Mouse (Mus musculus): ENCODE data around the gene Sik3. TPM values are rescaled to one million over a fixed set of nuclear protein-coding genes. Genes with fewer than 3 reads are reported as not detected.

The Sik3 gene
- polyA plus RNA-seq (2016; fragmentation: Nextera tagmentation; extraction: Ambion mirVana): 5.9 and 9.8 TPM in 2 replicates

DNA sequence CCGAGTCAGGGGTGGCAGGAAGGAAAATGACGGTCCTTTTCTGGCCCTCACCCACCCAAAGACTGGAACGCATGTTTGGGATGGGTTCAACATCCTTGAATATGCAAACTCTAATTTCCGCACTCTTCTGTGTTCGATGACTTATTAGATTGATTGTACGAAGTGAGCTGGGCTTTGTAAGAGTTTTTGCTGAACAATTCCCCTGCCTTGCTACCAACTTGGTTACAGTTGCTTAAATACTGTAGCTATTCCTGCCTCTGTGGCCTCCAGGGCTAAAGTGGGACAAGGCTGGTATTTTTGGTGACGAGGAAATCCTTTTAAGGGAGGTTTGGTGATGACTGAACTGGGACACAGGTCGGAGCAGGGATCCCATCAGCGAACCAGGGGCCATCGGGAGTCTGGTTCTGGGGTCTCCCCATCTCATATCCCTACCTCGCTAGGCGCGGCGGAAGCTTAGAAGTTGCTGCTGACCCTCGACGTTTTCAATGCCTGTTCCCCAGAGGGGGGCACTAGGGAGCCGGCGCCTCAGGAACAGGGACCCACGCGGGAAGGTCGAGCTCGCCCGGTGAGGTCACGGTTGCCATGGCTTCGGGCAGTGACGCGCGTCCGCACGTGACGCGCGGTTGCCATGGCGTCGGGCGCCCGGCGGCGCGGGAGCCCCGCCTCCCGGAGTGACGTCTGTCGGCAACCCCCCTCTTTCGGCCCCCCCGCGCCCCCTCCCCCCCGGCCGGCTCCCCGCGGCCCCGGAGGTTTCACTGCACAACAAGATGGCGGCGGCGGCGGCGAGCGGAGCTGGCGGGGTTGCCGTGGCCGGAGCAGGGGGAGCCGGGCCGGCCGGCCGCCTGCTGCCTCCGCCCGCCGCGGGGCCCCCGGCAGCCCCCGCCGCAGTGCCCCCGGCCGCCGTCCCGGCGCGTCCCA lies at the start of gene Sik3, which contains the start of gene Pafah1b2:
Gene Sik3, plus strand, starts transcription at position 730 of the 918 bp plus-strand sequence.
Gene Pafah1b2, minus strand, starts transcription at position 600 of the 918 bp plus-strand sequence.
- peaks cover 47% of the 10 kb centered on the region for H3K4me1 ChIP-seq
- 4% methylated on average over 45 of the region's 78 CpGs for WGBS

DNA sequence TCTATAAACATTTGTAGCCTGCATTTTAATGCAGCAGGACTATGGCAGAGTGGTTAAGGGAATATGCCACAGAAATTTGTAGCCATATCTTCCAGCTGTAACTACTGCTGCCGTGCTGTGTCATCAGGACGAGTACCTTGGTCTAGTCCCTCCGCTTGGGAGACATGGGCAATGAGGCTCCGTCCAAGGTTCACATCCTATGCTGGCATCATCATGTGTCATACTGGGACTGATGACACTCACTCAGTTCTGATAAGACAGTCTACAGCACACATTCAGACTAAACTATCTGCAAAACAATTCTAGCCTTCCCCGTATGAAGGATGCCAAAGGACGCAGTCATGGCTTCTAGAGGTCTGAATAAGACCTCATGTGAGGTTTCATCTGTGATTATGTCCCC lies 49.0 kb upstream of the Sik3 start:
- 91% methylated on average over 6 of the region's 6 CpGs for WGBS
- H3K36me3 ChIP-seq (replicated peaks): peaks cover 81% of the 10 kb centered on the region

More for the DNA sequence above, at the start of gene Sik3, which contains the start of gene Pafah1b2:
- Histone ChIP-seq H3K9me3 (no peaks in the 10 kb centered on the region), H3K9ac (peak within 1 kb of the TSS; percentile 95), H3K36me3 (replicated peaks) (no peaks in the 10 kb centered on the region), H3K4me3 (replicated peaks) (peak within 1 kb of the TSS; percentile 95), H3K4me2 (peak within 1 kb of the TSS; percentile 79), H3K27ac (peak within 1 kb of the TSS; percentile 85), H3K27me3 (peaks cover 4% of the 10 kb centered on the region; the same call in 1 of the 2 replicates)
- peak; percentile 92 for ATAC-seq (ENCODE audit: low FRiP score)

DNA sequence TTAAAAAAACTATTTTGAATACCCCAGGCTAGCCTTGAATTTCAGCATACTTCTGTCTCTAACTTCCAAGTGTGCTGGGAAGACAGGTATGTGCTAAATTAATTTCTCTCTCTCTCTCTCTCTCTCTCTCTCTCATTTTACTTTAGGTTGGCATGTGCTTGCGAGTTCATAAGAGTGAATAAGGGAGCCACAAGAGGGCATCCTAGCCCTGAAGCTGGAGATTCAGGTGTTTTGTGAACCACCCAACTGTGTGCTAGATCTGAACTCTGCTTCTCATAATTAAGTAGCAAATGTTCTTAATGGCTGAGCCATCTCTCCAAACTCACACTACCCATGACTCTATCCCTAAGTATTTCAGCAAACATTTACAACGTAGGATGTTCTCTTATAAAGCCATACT lies 35.7 kb upstream of the Sik3 start:
- ATAC-seq (ENCODE audit: low FRiP score): no peak
- H3K9me3 ChIP-seq: no peaks in the 10 kb centered on the region
- H3K27me3 ChIP-seq: no peaks in the 10 kb centered on the region
- no peak overlapping the region for H3K4me3 ChIP-seq (replicated peaks)
- no peak overlapping the region for H3K9ac ChIP-seq
- no peak overlapping the region for H3K27ac ChIP-seq
- H3K4me2 ChIP-seq: no peak overlapping the region
- WGBS: 95% methylated on average over 2 of the region's 2 CpGs
- H3K4me1 ChIP-seq: peaks cover 8% of the 10 kb centered on the region
- peaks cover 48% of the 10 kb centered on the region for H3K36me3 ChIP-seq (replicated peaks)

More for the DNA sequence above, 49.0 kb upstream of the Sik3 start:
- H3K27ac ChIP-seq: no peak overlapping the region
- H3K4me2 ChIP-seq: no peak overlapping the region
- H3K9me3 ChIP-seq: no peaks in the 10 kb centered on the region
- no peaks in the 10 kb centered on the region for H3K27me3 ChIP-seq
- no peak for ATAC-seq (ENCODE audit: low FRiP score)
- H3K9ac ChIP-seq: no peak overlapping the region
- H3K4me3 ChIP-seq (replicated peaks): no peak overlapping the region
- no peaks in the 10 kb centered on the region for H3K4me1 ChIP-seq

DNA sequence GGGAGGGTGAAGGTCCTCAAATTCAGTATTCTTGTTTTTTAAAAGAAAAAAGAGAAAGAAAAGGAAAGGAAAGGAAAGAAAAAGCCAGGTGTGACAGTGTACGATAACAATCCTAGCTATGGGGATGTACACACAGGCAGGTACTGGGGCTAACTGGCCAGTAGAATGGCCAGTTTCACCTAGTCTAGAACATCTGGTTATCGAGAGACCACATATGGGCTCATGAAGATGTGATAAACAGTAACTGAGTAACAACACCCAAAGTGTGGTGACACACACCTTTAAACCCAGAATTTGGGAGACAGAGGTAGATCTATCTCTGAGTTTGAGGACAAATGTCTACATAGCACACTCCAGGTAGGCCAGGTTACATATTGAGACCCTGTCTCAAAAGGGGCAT lies 32.8 kb upstream of the Sik3 start:
- 97% methylated on average over 2 of the region's 2 CpGs for WGBS
- H3K4me3 ChIP-seq (replicated peaks): no peak overlapping the region
- H3K27me3 ChIP-seq: no peaks in the 10 kb centered on the region
- no peaks in the 10 kb centered on the region for H3K9me3 ChIP-seq
- H3K27ac ChIP-seq: no peak overlapping the region
- H3K4me1 ChIP-seq: peaks cover 24% of the 10 kb centered on the region
- H3K9ac ChIP-seq: no peak overlapping the region
- H3K36me3 ChIP-seq (replicated peaks): peaks cover 29% of the 10 kb centered on the region
- H3K4me2 ChIP-seq: no peak overlapping the region
- no peak for ATAC-seq (ENCODE audit: low FRiP score)

DNA sequence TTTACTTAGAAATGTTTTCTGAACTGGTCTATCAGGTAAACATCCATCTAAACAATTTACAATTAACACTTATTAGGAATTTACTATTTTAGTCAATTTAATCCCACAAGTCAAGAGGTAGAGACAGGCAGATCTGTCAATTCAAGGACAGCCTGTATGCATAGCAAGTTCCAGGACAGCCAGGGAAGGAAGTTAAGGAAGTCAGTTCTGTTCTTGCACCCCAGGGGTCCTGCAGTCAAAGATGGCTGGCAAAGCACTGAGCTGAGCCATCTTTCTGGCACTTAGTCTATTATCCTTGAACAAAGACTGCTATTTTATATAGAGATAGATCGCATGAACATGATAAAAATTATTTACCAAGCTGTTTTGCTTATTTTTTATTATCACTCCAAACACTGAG lies 32.0 kb upstream of the Sik3 start:
- WGBS: 83% methylated on average over 1 of the region's 1 CpGs
- no peak for ATAC-seq (ENCODE audit: low FRiP score)
- H3K36me3 ChIP-seq (replicated peaks): peaks cover 23% of the 10 kb centered on the region
- H3K27ac ChIP-seq: no peak overlapping the region
- no peak overlapping the region for H3K4me2 ChIP-seq
- H3K4me1 ChIP-seq: peaks cover 29% of the 10 kb centered on the region
- H3K9ac ChIP-seq: no peak overlapping the region
- H3K9me3 ChIP-seq: no peaks in the 10 kb centered on the region
- H3K4me3 ChIP-seq (replicated peaks): no peak overlapping the region
- no peaks in the 10 kb centered on the region for H3K27me3 ChIP-seq

DNA sequence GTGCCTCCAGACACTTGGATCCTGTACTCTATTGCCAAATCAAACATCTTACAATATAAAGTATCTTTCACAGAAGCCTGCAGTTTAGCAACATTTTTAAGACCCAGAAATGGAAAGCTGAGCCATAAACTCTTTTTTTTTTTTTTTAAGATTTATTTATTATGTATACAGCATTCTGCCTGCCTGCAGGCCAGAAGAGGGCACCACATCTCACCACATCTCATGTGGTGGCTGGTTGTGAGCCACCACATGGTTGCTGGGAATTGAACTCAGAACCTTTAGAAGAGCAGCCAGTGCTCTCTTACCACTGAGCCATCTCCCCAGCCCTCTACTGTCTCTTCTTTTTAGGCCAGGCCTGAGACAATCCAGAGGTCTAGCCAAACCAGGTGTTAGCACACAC lies 31.3 kb upstream of the Sik3 start:
- no peak overlapping the region for H3K4me2 ChIP-seq

DNA sequence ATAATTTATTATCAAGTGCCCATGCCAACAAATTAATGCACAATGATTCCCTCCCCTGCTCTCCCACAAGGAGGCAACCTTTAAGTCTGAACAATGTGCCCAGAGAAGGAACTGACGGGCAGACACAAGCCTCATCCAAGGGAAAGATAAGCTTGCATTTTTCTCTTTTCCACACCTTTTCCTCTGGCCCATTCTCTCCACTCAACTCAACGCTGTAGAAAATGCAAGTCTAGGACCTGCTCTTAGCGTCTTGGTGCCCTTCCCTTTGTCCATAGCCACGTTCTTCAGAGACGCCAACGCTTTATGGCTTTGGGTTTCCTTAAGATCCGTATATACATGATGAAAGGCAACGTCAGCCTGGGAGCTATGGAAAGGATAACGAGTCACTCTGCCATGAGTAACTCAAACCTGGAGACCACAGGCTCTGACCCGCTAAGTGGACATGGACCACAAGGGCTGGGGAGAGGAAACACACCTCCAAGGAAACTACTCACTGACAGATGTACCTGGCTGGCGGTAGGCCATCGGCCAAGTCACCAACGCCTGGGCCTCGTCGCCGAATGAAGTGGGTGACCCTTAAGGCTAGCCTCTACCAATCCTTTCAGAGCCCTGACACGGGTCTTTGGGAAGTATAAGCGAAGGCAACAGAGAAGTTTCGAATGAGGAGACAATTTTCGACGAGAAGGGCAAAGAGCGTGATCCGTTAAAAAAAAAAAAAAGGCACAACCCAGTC lies 28.8 kb upstream of the Sik3 start:
- 1% methylated on average over 23 of the region's 23 CpGs for WGBS
- peak overlapping the region; percentile 96 for H3K27ac ChIP-seq
- peaks cover 32% of the 10 kb centered on the region for H3K4me1 ChIP-seq
- peak overlapping the region; percentile 94 for H3K4me2 ChIP-seq
- H3K36me3 ChIP-seq (replicated peaks): peaks cover 7% of the 10 kb centered on the region; the same call in 1 of the 2 replicates
- H3K4me3 ChIP-seq (replicated peaks): peak overlapping the region; percentile 94
- no peaks in the 10 kb centered on the region for H3K27me3 ChIP-seq
- peak overlapping the region; percentile 99 for H3K9ac ChIP-seq
- no peaks in the 10 kb centered on the region for H3K9me3 ChIP-seq
- ATAC-seq (ENCODE audit: low FRiP score): no peak

More for the DNA sequence above, 31.3 kb upstream of the Sik3 start:
- no peak for ATAC-seq (ENCODE audit: low FRiP score)
- Histone ChIP-seq H3K27me3 (no peaks in the 10 kb centered on the region), H3K4me1 (peaks cover 32% of the 10 kb centered on the region), H3K27ac (no peak overlapping the region), H3K9me3 (no peaks in the 10 kb centered on the region), H3K4me3 (replicated peaks) (no peak overlapping the region), H3K36me3 (replicated peaks) (peaks cover 20% of the 10 kb centered on the region), H3K9ac (no peak overlapping the region)

DNA sequence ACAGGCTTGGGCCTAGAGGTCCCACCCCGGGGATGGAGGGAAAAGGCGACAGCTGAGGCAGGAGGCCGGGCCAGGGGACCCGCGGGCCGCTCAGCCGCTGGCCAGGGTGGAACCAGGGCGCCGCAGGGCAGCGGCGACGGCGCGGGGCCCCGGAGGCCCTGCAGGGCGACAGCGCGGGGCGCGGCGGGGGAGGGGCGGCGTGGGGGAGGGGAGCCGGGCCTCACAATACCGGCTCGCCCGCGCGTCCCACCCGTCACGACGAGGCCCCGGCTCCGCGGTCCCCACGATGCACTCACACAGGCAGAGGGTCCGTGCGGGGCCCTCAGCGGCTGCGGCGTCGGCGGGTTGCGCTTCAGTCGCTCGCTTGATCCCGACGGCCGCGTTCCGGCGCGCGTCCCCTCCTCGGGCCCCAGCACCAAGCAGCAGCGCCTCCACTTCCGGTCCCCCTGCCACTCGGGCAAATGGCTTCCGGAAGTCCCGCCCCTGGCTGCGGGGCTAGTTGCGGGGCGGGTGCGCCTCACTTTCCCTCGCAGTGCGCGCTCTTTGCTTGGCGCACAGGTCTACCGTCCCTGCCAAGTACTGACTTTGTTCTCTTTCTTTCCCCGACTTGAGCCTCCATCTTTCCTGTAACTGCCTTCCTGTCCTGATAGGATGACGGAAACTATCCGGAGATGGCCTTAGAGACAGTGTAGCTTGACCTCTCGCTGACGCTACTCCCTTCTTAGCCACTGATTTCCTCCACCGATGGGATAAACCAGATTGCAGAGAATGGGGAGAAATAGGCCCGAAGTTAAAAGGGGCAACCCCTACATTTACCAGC lies 28.0 kb upstream of the Sik3 start:
- under 1% methylated on average over 60 of the region's 76 CpGs for WGBS
- Histone ChIP-seq H3K36me3 (replicated peaks) (peaks cover 7% of the 10 kb centered on the region; the same call in 1 of the 2 replicates), H3K27me3 (no peaks in the 10 kb centered on the region), H3K4me1 (peaks cover 32% of the 10 kb centered on the region), H3K4me3 (replicated peaks) (peak overlapping the region; percentile 94), H3K9me3 (no peaks in the 10 kb centered on the region), H3K4me2 (peak overlapping the region; percentile 94), H3K27ac (peak overlapping the region; percentile 96), H3K9ac (peak overlapping the region; percentile 99)
- ATAC-seq (ENCODE audit: low FRiP score): peak; percentile 95

DNA sequence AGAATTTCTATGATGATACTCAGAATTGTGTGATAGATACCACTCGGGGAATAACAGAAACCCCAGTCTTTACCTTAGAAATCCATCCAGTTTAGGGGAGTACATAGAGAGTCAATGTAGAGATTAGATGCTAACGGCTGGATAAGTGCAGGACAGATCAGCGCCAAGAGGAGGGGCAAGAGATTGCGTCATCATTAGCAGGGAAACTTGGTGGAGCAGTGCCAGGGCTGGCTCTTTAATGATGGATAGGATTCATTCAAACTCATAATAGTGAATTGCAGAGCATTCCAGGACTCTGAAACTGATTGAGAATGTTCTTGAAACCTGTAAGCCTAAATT lies 27.4 kb upstream of the Sik3 start:
- H3K36me3 ChIP-seq (replicated peaks): peaks cover 7% of the 10 kb centered on the region; the same call in 1 of the 2 replicates
- peak overlapping the region; percentile 94 for H3K4me2 ChIP-seq
- H3K4me3 ChIP-seq (replicated peaks): peak overlapping the region; percentile 94
- peaks cover 32% of the 10 kb centered on the region for H3K4me1 ChIP-seq
- H3K27ac ChIP-seq: peak overlapping the region; percentile 96
- H3K9ac ChIP-seq: peak overlapping the region; percentile 99
- under 1% methylated on average over 4 of the region's 4 CpGs for WGBS
- ATAC-seq (ENCODE audit: low FRiP score): peak; percentile 82
- H3K27me3 ChIP-seq: no peaks in the 10 kb centered on the region
- H3K9me3 ChIP-seq: no peaks in the 10 kb centered on the region

DNA sequence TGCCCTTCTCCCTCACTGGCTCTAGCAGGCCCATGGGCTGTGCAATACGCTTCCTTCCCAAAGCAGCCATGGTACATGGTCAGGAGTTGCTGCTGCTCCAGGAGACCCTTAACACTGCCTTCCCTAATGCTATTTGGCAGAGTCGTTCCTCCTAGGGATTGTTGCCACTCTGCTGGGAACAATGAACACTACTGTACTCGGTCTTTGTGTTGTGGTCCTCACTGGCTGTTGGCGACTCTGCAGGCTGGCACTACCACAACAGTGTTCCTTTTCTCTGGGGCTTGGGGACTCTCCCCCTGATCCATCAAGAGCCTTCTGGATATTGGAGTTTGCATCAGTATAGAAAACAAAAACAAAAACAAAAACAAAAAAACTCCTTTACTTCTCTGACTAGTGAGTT lies 13.6 kb upstream of the Sik3 start:
- no peaks in the 10 kb centered on the region for H3K9me3 ChIP-seq
- H3K36me3 ChIP-seq (replicated peaks): no peaks in the 10 kb centered on the region
- no peak overlapping the region for H3K9ac ChIP-seq
- WGBS: 70% methylated on average over 4 of the region's 4 CpGs
- no peak overlapping the region for H3K4me2 ChIP-seq
- H3K27me3 ChIP-seq: no peaks in the 10 kb centered on the region
- no peak for ATAC-seq (ENCODE audit: low FRiP score)
- no peak overlapping the region for H3K4me3 ChIP-seq (replicated peaks)
- H3K4me1 ChIP-seq: no peaks in the 10 kb centered on the region
- no peak overlapping the region for H3K27ac ChIP-seq

DNA sequence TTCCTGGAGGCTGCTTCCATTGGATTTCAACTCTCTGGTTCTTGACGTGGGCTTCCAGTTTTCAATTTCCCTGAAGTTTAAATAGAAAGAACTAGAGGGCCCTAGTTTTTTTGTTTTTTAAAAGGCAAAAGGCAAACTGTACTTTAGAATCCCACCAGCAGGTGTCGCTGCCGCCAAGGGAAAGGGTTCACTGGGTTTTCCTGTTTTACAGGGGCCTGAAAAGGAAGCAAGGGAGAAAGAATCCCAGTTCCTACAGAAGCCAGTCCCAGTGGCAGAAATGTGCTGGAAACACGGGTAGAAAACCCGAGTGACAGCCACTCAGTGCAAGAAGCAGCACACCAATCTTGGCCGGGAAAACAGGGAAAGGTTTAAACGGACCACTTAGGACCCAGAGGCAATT lies 8.9 kb upstream of the Sik3 start:
- Histone ChIP-seq H3K9ac (no peak overlapping the region), H3K27me3 (no peaks in the 10 kb centered on the region), H3K27ac (no peak overlapping the region), H3K9me3 (no peaks in the 10 kb centered on the region), H3K4me2 (no peak overlapping the region), H3K4me1 (no peaks in the 10 kb centered on the region), H3K36me3 (replicated peaks) (no peaks in the 10 kb centered on the region), H3K4me3 (replicated peaks) (no peak overlapping the region)
- ATAC-seq (ENCODE audit: low FRiP score): no peak
- 10% methylated on average over 7 of the region's 7 CpGs for WGBS

DNA sequence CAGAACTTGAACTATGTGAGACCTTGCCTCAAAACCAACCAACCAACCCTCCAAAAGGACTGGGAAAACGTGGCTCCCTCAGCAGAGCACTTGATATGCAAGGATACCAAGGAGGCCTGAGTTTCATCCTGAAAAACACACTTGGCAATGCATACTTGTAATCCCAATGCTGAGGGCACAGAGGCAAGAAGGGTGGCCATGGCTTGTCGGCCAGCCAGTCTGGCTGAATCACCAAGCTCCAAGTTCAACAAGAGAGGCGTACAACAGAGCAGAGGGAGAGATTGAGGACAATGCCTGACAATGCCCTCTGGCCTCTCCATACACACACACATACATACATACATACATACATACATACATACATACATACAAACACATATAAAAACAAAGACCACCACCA lies 8.1 kb upstream of the Sik3 start:
- no peak overlapping the region for H3K4me3 ChIP-seq (replicated peaks)
- no peak for ATAC-seq (ENCODE audit: low FRiP score)
- H3K27ac ChIP-seq: no peak overlapping the region

More for the DNA sequence above, 8.1 kb upstream of the Sik3 start:
- Histone ChIP-seq H3K4me2 (no peak overlapping the region), H3K27me3 (no peaks in the 10 kb centered on the region), H3K9ac (no peak overlapping the region), H3K9me3 (no peaks in the 10 kb centered on the region), H3K4me1 (no peaks in the 10 kb centered on the region), H3K36me3 (replicated peaks) (no peaks in the 10 kb centered on the region)
- 64% methylated on average over 3 of the region's 3 CpGs for WGBS
